In the genomic region with DNA sequence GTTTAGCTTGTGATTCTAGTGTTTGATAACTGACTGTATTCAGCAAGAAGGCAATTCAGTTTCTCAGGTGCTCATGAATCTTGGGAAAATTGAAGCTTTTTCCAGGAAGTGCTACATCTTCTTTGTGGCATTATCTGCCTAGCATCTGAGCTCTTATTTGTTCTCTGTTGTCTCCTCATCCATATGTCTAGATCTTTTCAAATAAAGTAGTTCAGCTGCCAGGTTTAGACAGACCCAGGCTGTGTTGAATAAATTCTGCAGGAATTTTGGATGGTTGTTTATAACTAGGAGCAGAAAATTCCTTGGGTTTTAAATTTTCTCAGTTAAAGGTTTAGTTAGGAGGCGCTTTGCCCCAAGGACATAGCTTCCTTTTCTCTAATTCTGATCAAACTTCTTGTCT, we compare ENCODE assay signal across 23 mouse cellular contexts.
DNase-seq lines count a peak whose midpoint lies in the region; ATAC-seq and TF ChIP-seq lines count a peak whose summit lies in the region.
"Had no signal": no experiment of that assay in that cellular context is flagged by ENCODE, and none has a peak within 500 bp of the region (broad histone marks: within the 10 kb centered on the region; RNA-seq: fewer than 3 reads in every experiment).

No protein-coding gene starts in this region.

- H3K27ac ChIP-seq in forebrain, embryonic 14.5 days (ENCODE audit: low read depth, low read length) = no peak overlapping the region
- H3K27ac ChIP-seq in forebrain, embryonic 16.5 days (ENCODE audit: low read length) = no peak overlapping the region
- H3K27ac ChIP-seq in hindbrain, postnatal 0 days = no peak overlapping the region
- H3K27ac ChIP-seq: embryonic facial prominence, embryonic 10.5 days; embryonic facial prominence, embryonic 12.5 days; forebrain, embryonic 12.5 days; forebrain, embryonic 15.5 days had no signal

- no peak for TF ChIP-seq CTCF in hindbrain, postnatal 0 days (IDR thresholded peaks at IDR 0.05; ENCODE audit: low read depth)

- H3K9ac ChIP-seq in forebrain, embryonic 14.5 days (ENCODE audit: low read length) = no peak overlapping the region
- no peak overlapping the region for H3K9ac ChIP-seq in forebrain, embryonic 16.5 days (replicated peaks; ENCODE audit: low read depth, low read length)
- H3K9ac ChIP-seq in hindbrain, postnatal 0 days (replicated peaks; ENCODE audit: low read length) = no peak overlapping the region
- H3K9ac ChIP-seq: embryonic facial prominence, embryonic 12.5 days; forebrain, embryonic 12.5 days; forebrain, embryonic 15.5 days had no signal

- peak; percentile 3 for DNase-seq in forebrain, embryonic 14.5 days (ENCODE audit: low spot score)
- no peak for DNase-seq in frontal cortex, postnatal 25 days (ENCODE audit: low spot score in 2 of 2)
- DNase-seq in brain, adult 2 months (ENCODE audit: low read depth, low spot score) = peak; percentile 30
- DNase-seq in hindbrain, postnatal 0 days (ENCODE audit: low spot score) = no peak
- DNase-seq: adrenal gland, adult 8-10 months; adrenal gland, postnatal 14 days; adrenal gland, postnatal 36 days; B cell, adult 2 months; cerebellum, adult 11-12 months; cerebellum, adult 2 months; cerebellum, adult 9-10 months; cerebellum, postnatal 10 days; cerebellum, postnatal 25 days had no signal

- H3K27me3 ChIP-seq in forebrain, embryonic 14.5 days (replicated peaks; ENCODE audit: control insufficient read depth, insufficient read depth, low read length) = no peaks in the 10 kb centered on the region
- no peaks in the 10 kb centered on the region for H3K27me3 ChIP-seq in forebrain, embryonic 16.5 days (replicated peaks; ENCODE audit: control insufficient read depth, insufficient read depth, low read length)
- no peaks in the 10 kb centered on the region for H3K27me3 ChIP-seq in hindbrain, postnatal 0 days (ENCODE audit: insufficient read depth, low read length)
- H3K27me3 ChIP-seq: embryonic facial prominence, embryonic 12.5 days; forebrain, embryonic 12.5 days; forebrain, embryonic 15.5 days; Patski had no signal

- H3K9me3 ChIP-seq in forebrain, embryonic 14.5 days (replicated peaks; ENCODE audit: control insufficient read depth, low read length) = no peaks in the 10 kb centered on the region
- no peaks in the 10 kb centered on the region for H3K9me3 ChIP-seq in forebrain, embryonic 16.5 days (ENCODE audit: control insufficient read depth, low read length)
- no peaks in the 10 kb centered on the region for H3K9me3 ChIP-seq in hindbrain, postnatal 0 days (ENCODE audit: low read length)
- H3K9me3 ChIP-seq: embryonic facial prominence, embryonic 10.5 days; embryonic facial prominence, embryonic 12.5 days; forebrain, embryonic 12.5 days; forebrain, embryonic 15.5 days; G1E had no signal

- H3K4me3 ChIP-seq in forebrain, embryonic 14.5 days (ENCODE audit: low read depth, low read length) = no peak overlapping the region
- no peak overlapping the region for H3K4me3 ChIP-seq in forebrain, embryonic 16.5 days (replicated peaks; ENCODE audit: low read length)
- no peak overlapping the region for H3K4me3 ChIP-seq in hindbrain, postnatal 0 days (ENCODE audit: low read length)
- H3K4me3 ChIP-seq: embryonic facial prominence, embryonic 10.5 days; embryonic facial prominence, embryonic 12.5 days; forebrain, embryonic 12.5 days; forebrain, embryonic 15.5 days had no signal

- no peak for ATAC-seq in forebrain, embryonic 14.5 days
- no peak; the same call in 1 of the 2 replicates for ATAC-seq in forebrain, embryonic 16.5 days
- ATAC-seq in frontal cortex, adult (ENCODE audit: low TSS enrichment) = peak; percentile 74
- no peak for ATAC-seq in hindbrain, postnatal 0 days
- ATAC-seq: activated CD4-positive, CD25-positive, alpha-beta regulatory T cell, adult 4 months; CD4-positive, CD25-positive, alpha-beta regulatory T cell, adult 4 months; forebrain, embryonic 15.5 days; Patski had no signal

- WGBS in forebrain, embryonic 14.5 days = 85% methylated on average over 1 of the region's 1 CpGs
- 89% methylated on average over 1 of the region's 1 CpGs for WGBS in forebrain, embryonic 16.5 days
- 92% methylated on average over 1 of the region's 1 CpGs for WGBS in hindbrain, postnatal 0 days

- no peak overlapping the region for H3K4me2 ChIP-seq in forebrain, embryonic 14.5 days (ENCODE audit: low read length)
- no peak overlapping the region for H3K4me2 ChIP-seq in forebrain, embryonic 16.5 days (ENCODE audit: low read length)
- H3K4me2 ChIP-seq in hindbrain, postnatal 0 days (ENCODE audit: low read depth, low read length) = no peak overlapping the region
- H3K4me2 ChIP-seq: embryonic facial prominence, embryonic 12.5 days; forebrain, embryonic 12.5 days; forebrain, embryonic 15.5 days had no signal

- H3K36me3 ChIP-seq in forebrain, embryonic 14.5 days (ENCODE audit: control insufficient read depth, insufficient read depth, low read length) = no peaks in the 10 kb centered on the region
- H3K36me3 ChIP-seq in forebrain, embryonic 16.5 days (ENCODE audit: control insufficient read depth, insufficient read depth) = no peaks in the 10 kb centered on the region
- H3K36me3 ChIP-seq in hindbrain, postnatal 0 days (ENCODE audit: insufficient read depth, low read length) = no peaks in the 10 kb centered on the region
- H3K36me3 ChIP-seq: embryonic facial prominence, embryonic 10.5 days; embryonic facial prominence, embryonic 12.5 days; forebrain, embryonic 12.5 days; forebrain, embryonic 15.5 days; G1E had no signal

- no peaks in the 10 kb centered on the region for H3K4me1 ChIP-seq in forebrain, embryonic 14.5 days (ENCODE audit: control insufficient read depth, insufficient read depth, low read length)
- no peaks in the 10 kb centered on the region for H3K4me1 ChIP-seq in forebrain, embryonic 16.5 days (replicated peaks; ENCODE audit: control insufficient read depth, insufficient read depth, low read length)
- no peaks in the 10 kb centered on the region for H3K4me1 ChIP-seq in hindbrain, postnatal 0 days (ENCODE audit: insufficient read depth, low read length)
- H3K4me1 ChIP-seq: embryonic facial prominence, embryonic 10.5 days; embryonic facial prominence, embryonic 12.5 days; forebrain, embryonic 12.5 days had no signal

Comparison
In these comparisons a context has a peak if more than half of its experiments do, and no peak if none do; other contexts are left out.
1. DNase-seq: peak in forebrain, embryonic 14.5 days (single experiment) and brain, adult 2 months (single experiment); none in frontal cortex, postnatal 25 days (0 of 2) and hindbrain, postnatal 0 days (single experiment).